Mouse (Mus musculus): ENCODE results near the gene Ctr9. TPM values are rescaled to one million over a fixed set of nuclear protein-coding genes. Genes with fewer than 3 reads are reported as not detected.

Gene Ctr9
- polyA plus RNA-seq, 1 experiment from 2014 or later, result 75.6 TPM

Other genes with a start within 250 kb of the Ctr9 start
- 41.2 and 43.0 TPM in 2 replicates for gene Rnf141, start 184.5 kb upstream of the Ctr9 start, polyA plus RNA-seq (2014; fragmentation: Nextera tagmentation; extraction: Ambion mirVana)
- 0.44 and 6.6 TPM in 2 replicates for gene Lyve1, start 165.7 kb upstream of the Ctr9 start, polyA plus RNA-seq (2014; fragmentation: Nextera tagmentation; extraction: Ambion mirVana)
- gene Mrvi1, start 46.5 kb upstream of the Ctr9 start, polyA plus RNA-seq (2014; fragmentation: Nextera tagmentation; extraction: Ambion mirVana), result 0.79 and 1.9 TPM in 2 replicates
- 1,155 and 1,522 TPM in 2 replicates for gene Eif4g2, start 54.1 kb downstream of the Ctr9 start, polyA plus RNA-seq (2014; fragmentation: Nextera tagmentation; extraction: Ambion mirVana)